Mouse (Mus musculus): Measurements from ENCODE around the gene Gm49027. TPM values are rescaled to one million over a fixed set of nuclear protein-coding genes. Genes with fewer than 3 reads are reported as not detected.

Gm49027 gene
- total RNA-seq (2023; ENCODE audit: inconsistent age): 3.8 to 9.2 TPM (median 5.5 TPM) in 4 replicates

DNA sequence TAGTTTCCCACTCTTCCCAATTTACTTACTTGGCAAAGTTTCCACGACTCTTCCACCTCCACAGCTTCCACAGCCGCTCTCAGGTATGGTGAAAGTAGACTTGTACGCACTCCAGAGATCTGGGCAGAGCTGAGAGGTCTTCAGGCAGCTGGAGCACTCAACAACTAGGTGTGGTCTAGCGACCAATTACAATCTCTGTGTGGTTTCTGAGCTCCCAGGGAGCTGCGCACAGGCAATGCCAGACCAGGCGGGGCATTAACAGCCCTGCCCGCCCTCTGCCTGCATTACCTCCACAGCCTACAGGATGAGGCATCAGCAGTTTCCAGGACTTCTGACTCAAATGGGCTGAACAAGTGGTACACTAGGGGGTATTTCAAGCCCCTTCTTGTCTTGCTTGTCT is at the start of gene Gm49027:
Gene Gm49027, minus strand, starts transcription at position 208 of the 400 bp plus-strand sequence.

DNA sequence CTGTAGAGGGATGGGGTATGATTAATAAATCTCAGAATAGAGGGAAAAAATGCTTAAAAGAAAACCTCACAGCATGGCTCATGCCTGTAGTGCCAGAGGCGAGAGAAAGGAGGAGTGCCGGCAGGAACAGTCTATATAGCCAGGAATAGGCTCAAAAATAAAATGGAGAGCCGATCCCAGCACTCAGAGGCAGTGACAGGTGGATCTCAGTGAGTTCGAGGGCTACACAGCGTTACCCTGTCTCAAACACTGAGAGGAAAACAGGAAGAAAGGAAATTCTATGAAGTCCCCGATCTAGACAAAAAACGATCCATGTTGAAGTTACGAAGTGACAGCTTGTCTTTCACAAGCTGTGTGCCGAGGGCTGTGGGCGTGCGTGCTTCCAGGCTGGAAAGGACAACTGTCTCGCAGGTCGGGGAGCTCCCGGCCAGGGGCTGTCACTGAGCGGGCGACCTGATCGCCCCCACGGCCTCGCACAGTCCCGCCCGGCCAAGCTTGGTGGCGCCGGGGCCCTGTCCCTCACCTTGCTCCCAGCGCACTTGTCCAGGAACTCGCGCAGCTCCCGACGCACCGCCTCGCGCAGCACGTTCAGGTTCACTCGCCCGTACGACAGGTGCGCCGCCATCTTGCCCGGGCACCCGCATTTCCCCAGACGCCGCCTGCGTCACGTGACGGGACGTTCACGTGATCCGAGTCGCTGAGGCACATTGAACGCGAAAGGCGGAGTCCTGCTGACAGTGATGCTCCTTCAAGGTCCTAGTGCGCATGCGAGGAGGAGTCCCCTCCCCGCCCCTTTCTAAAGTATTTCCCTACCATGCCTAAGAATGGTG is 47.3 kb upstream of the Gm49027 start, which contains the start of gene Vps33a:
Gene Vps33a, minus strand, starts transcription at position 682 of the 830 bp plus-strand sequence.

GRCm38 (mm10) chr5:123523692-123524392 is 1.4 kb downstream of the Gm49027 start, which contains the start of gene Diablo:
TSS of gene Diablo (minus strand) at chr5:123524176.

DNA sequence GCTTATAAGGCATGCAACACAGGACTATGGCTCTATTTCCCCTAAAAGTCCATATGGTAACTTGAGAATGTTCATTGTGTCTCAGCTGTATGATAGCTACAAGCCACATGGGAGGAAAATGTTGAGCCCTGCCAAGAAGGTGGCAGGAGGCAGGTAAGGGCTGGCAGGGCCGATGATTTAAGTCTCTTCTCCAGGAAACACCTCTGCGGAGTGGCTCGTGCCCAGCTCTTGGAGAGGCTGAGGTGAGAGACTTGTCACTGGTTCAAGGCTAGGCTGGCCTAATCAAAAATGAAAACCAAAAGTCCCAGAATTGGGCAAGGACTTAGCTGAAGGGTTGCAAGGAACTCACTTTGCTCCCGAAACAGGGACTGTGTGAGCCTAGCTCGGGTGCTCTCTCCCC is 15.1 kb downstream of the Gm49027 start, which contains the start of gene B3gnt4:
Gene B3gnt4, plus strand, starts transcription at position 301 of the 400 bp plus-strand sequence.

GRCm38 (mm10) chr5:123489112-123489785 is 36.0 kb downstream of the Gm49027 start, which contains the start of the genes Lrrc43 and Il31:
TSS of gene Lrrc43 (plus strand) at chr5:123489305.
TSS of gene Il31 (minus strand) at chr5:123489489.

Other genes starting within 250 kb of the Gm49027 start
- gene Bcl7a, start 181.7 kb downstream of the Gm49027 start, total RNA-seq (2023; ENCODE audit: inconsistent age): 52.5 to 60.6 TPM (median 56.7 TPM) in 4 replicates
- gene Mlxip, start 130.7 kb downstream of the Gm49027 start, total RNA-seq (2023; ENCODE audit: inconsistent age): 156 to 167 TPM (median 161 TPM) in 4 replicates
- not detected in 4 replicates for gene Lrrc43, start 36.2 kb downstream of the Gm49027 start, total RNA-seq (2023; ENCODE audit: inconsistent age)
- not detected in 4 replicates for gene Il31, start 36.0 kb downstream of the Gm49027 start, total RNA-seq (2023; ENCODE audit: inconsistent age)
- not detected in 4 replicates for gene B3gnt4, start 15.0 kb downstream of the Gm49027 start, total RNA-seq (2023; ENCODE audit: inconsistent age)
- 72.4 to 83.7 TPM (median 74.7 TPM) in 4 replicates for gene Diablo, start 1.3 kb downstream of the Gm49027 start, total RNA-seq (2023; ENCODE audit: inconsistent age)
- 54.1 to 62.3 TPM (median 56.8 TPM) in 4 replicates for gene Vps33a, start 47.5 kb upstream of the Gm49027 start, total RNA-seq (2023; ENCODE audit: inconsistent age)
- 24.8 to 26.2 TPM (median 25.8 TPM) in 4 replicates for gene Clip1, start 159.1 kb upstream of the Gm49027 start, total RNA-seq (2023; ENCODE audit: inconsistent age)
- gene Zcchc8, start 195.6 kb upstream of the Gm49027 start, total RNA-seq (2023; ENCODE audit: inconsistent age): 73.7 to 80.8 TPM (median 77.5 TPM) in 4 replicates
- 243 to 272 TPM (median 261 TPM) in 4 replicates for gene Rsrc2, start 223.9 kb upstream of the Gm49027 start, total RNA-seq (2023; ENCODE audit: inconsistent age)
- 1.1 to 4.3 TPM (median 1.8 TPM) in 4 replicates for gene Kntc1, start 224.2 kb upstream of the Gm49027 start, total RNA-seq (2023; ENCODE audit: inconsistent age)

Measured in B cell, adult (primary cell).